Comparison of ENCODE assay signal across 8 mouse cellular contexts in genomic region chr2:118745232-118745884, GRCm38 (mm10). TPM values are rescaled to one million over a fixed set of nuclear protein-coding genes. Genes with fewer than 3 reads are reported as not detected.
DNase-seq lines count a peak whose midpoint lies in the region; ATAC-seq lines count a peak whose summit lies in the region.

Gene Inafm2, plus strand, starts transcription at chr2:118745758.

- ATAC-seq in inflammation-experienced regulatory T-cells, adult 6 months = peak; percentile 87

- DNase-seq in adrenal gland, adult 2 months = peak; percentile 97
- peak; percentile 92 for DNase-seq in embryo, embryonic 10.5 days (ENCODE audit: low spot score)
- peak; percentile 95 for DNase-seq in gastrocnemius, postnatal 25 days
- peak; percentile 91 to 94 for DNase-seq in left cerebral cortex, postnatal 25 days (ENCODE audit: low spot score in 2 of 2)
- peak; percentile 91 for DNase-seq in mesoderm, embryonic 11.5 days (ENCODE audit: low read depth, low spot score)
- peak; percentile 83 to 88 for DNase-seq in right cerebral cortex, postnatal 36 days (ENCODE audit: low spot score in 2 of 2)
- DNase-seq in urinary bladder, postnatal 4 days (ENCODE audit: low spot score in 2 of 2) = peak; percentile 87 to 89

- intact Hi-C loops in left cerebral cortex, postnatal 25 days (cut with DNase I) = loop anchor here (2.0 to 5.0 kb wide), 2 partner anchors 43 to 137 kb away; partner anchors contain the start of gene Ankrd63

RNA-seq across cellular contexts. Expression of gene Inafm2, which starts in this region (rescaled TPM):
- total RNA-seq in adrenal gland, adult 2 months (2021) = 10 to 100 TPM; 30.0 to 45.0 TPM
- polyA plus RNA-seq in adrenal gland, adult 2 months (2012; rRNA removed) = 22.1 and 31.3 TPM in 2 replicates
- 1 to 10 TPM; 3.6 to 4.9 TPM for total RNA-seq in gastrocnemius, postnatal 25 days (2021)
- 10 to 100 TPM; 28.1 to 40.7 (median 28.2) TPM for polyA plus RNA-seq in inflammation-experienced regulatory T-cells, adult 6 months (2017; shearing (Covaris generic))
- 10 to 100 TPM; 38.3 to 39.7 TPM for total RNA-seq in left cerebral cortex, postnatal 25 days (2021)

Comparison
In these comparisons a context has a peak if more than half of its experiments do, and no peak if none do; other contexts are left out.
1. Peak in every context shown above with its lines: DNase-seq and ATAC-seq.
2. RNA of gene Inafm2 (total RNA-seq): 30.0 to 45.0 TPM in adrenal gland, adult 2 months and 38.3 to 39.7 TPM in left cerebral cortex, postnatal 25 days; 3.6 to 4.9 TPM in gastrocnemius, postnatal 25 days; every median in the first group is over 4 times any median in the second.